36 mouse cellular contexts compared by ENCODE assay signal in the genomic region with DNA sequence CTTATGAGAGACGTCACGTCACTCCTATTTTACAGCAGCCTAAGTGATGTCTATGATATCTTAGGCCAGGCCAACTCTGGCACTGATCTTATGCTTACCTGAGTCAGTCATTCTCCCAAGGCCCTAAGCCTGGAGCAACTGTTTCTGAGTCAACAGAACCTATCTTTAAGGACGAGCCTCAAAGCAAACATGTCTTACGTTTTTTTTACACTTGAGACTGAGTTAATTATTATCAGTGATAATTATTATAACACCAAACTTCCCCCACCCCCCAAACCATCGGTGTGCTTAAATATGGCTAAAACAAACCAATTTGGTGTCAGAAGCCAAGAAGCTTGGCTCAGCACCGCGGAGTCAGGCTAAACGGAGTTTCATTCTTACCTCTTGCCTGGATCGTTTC. TPM values are rescaled to one million over a fixed set of nuclear protein-coding genes. Genes with fewer than 3 reads are reported as not detected.
A peak's percentile ranks its signal among the peaks of the same experiment; 100 is the strongest.
DNase-seq lines count a peak whose midpoint lies in the region; ATAC-seq and TF ChIP-seq lines count a peak whose summit lies in the region.
"Had no signal": no experiment of that assay in that cellular context is flagged by ENCODE, and none has a peak within 500 bp of the region (broad histone marks: within the 10 kb centered on the region; RNA-seq: fewer than 3 reads in every experiment).

No protein-coding gene starts in this region.

- no peaks in the 10 kb centered on the region for H3K27me3 ChIP-seq in liver, adult 2 months (ENCODE audit: control insufficient read depth, insufficient read depth, low read length)
- H3K27me3 ChIP-seq in liver, embryonic 12.5 days (replicated peaks): no peaks in the 10 kb centered on the region
- H3K27me3 ChIP-seq in intestine, postnatal 0 days (replicated peaks; ENCODE audit: control insufficient read depth, insufficient read depth, low read length): no peaks in the 10 kb centered on the region
- no peaks in the 10 kb centered on the region for H3K27me3 ChIP-seq in midbrain, embryonic 14.5 days (ENCODE audit: control insufficient read depth, insufficient read depth, low read length)
- H3K27me3 ChIP-seq: heart, embryonic 12.5 days; limb, embryonic 13.5 days; midbrain, embryonic 15.5 days; neural tube, embryonic 15.5 days; Patski had no signal

- peak overlapping the region; percentile 59 for H3K9ac ChIP-seq in liver, adult 2 months (ENCODE audit: low read depth, low read length)
- no peak overlapping the region for H3K9ac ChIP-seq in liver, embryonic 12.5 days
- H3K9ac ChIP-seq in intestine, postnatal 0 days (ENCODE audit: low read depth, low read length): no peak overlapping the region
- H3K9ac ChIP-seq in midbrain, embryonic 14.5 days (replicated peaks; ENCODE audit: low read length): no peak overlapping the region
- H3K9ac ChIP-seq: heart, embryonic 12.5 days; hindbrain, embryonic 14.5 days; limb, embryonic 13.5 days; lung, embryonic 14.5 days; midbrain, embryonic 15.5 days; neural tube, embryonic 15.5 days had no signal

- no peaks in the 10 kb centered on the region for H3K79me2 ChIP-seq in liver, adult 2 months (ENCODE audit: control insufficient read depth, insufficient read depth, low read length)

- peak; percentile 65 for DNase-seq in kidney, adult 9 months
- DNase-seq in kidney, postnatal 10 days: no peak
- peak; percentile 78 for DNase-seq in liver, adult 2 months (ENCODE audit: extremely low read depth, low read depth, low spot score)
- DNase-seq in yolk sac, embryonic 10.5 days (ENCODE audit: low spot score): peak; percentile 36
- no peak for DNase-seq in midbrain, embryonic 14.5 days
- DNase-seq: adrenal gland, postnatal 25 days; cerebellum, adult 11-12 months; gastrocnemius, adult 2 months; heart, adult 2 months; heart, postnatal 4 days; layer of hippocampus, adult 9-11 months; lung, embryonic 14.5 days; lung, postnatal 14 days; retina, postnatal 1 day; right cerebral cortex, postnatal 14 days; thymus, postnatal 4 days had no signal

- H3K4me3 ChIP-seq in liver, adult 2 months (ENCODE audit: insufficient read depth, low read depth, low read length): no peak overlapping the region
- H3K4me3 ChIP-seq in liver, embryonic 12.5 days: no peak overlapping the region
- no peak overlapping the region for H3K4me3 ChIP-seq in intestine, postnatal 0 days (ENCODE audit: low read depth, low read length)
- no peak overlapping the region for H3K4me3 ChIP-seq in midbrain, embryonic 14.5 days (replicated peaks; ENCODE audit: low read depth, low read length)
- H3K4me3 ChIP-seq: erythroblast, embryonic 14.5 days; gastrocnemius, adult 2 months; heart, adult 2 months; heart, embryonic 12.5 days; limb, embryonic 13.5 days; midbrain, embryonic 15.5 days; neural tube, embryonic 15.5 days had no signal

- no peak overlapping the region for H3K4me2 ChIP-seq in liver, embryonic 12.5 days
- peak overlapping the region; percentile 35 for H3K4me2 ChIP-seq in intestine, postnatal 0 days (replicated peaks; ENCODE audit: low read depth)
- no peak overlapping the region for H3K4me2 ChIP-seq in midbrain, embryonic 14.5 days (ENCODE audit: low read length)
- H3K4me2 ChIP-seq: heart, embryonic 12.5 days; hindbrain, embryonic 14.5 days; limb, embryonic 13.5 days; lung, embryonic 14.5 days; midbrain, embryonic 15.5 days; neural tube, embryonic 15.5 days had no signal

- no peaks in the 10 kb centered on the region for H3K9me3 ChIP-seq in liver, embryonic 12.5 days (replicated peaks)
- H3K9me3 ChIP-seq in intestine, postnatal 0 days (ENCODE audit: control insufficient read depth): no peaks in the 10 kb centered on the region
- no peaks in the 10 kb centered on the region for H3K9me3 ChIP-seq in midbrain, embryonic 14.5 days (ENCODE audit: control insufficient read depth, low read length)
- H3K9me3 ChIP-seq: heart, embryonic 12.5 days; limb, embryonic 13.5 days; midbrain, embryonic 15.5 days; neural tube, embryonic 15.5 days had no signal

- no peak for TF ChIP-seq CTCF in liver, adult 2 months (IDR thresholded peaks at IDR 0.05; ENCODE audit: low read depth, low read length)
- TF ChIP-seq CTCF in intestine, postnatal 0 days (IDR thresholded peaks at IDR 0.05; ENCODE audit: low read depth): no peak

- peaks cover 34% of the 10 kb centered on the region for H3K4me1 ChIP-seq in liver, adult 2 months (ENCODE audit: control insufficient read depth, insufficient read depth, low read length)
- no peaks in the 10 kb centered on the region for H3K4me1 ChIP-seq in liver, embryonic 12.5 days
- H3K4me1 ChIP-seq in intestine, postnatal 0 days (replicated peaks; ENCODE audit: control insufficient read depth, insufficient read depth, low read length): peaks cover 8% of the 10 kb centered on the region; the same call in 1 of the 2 replicates
- no peaks in the 10 kb centered on the region for H3K4me1 ChIP-seq in midbrain, embryonic 14.5 days (ENCODE audit: control insufficient read depth, insufficient read depth, low read length)
- H3K4me1 ChIP-seq: heart, embryonic 12.5 days; limb, embryonic 13.5 days; midbrain, embryonic 15.5 days; neural tube, embryonic 15.5 days had no signal

- 21% methylated on average over 9 of the region's 9 CpGs for WGBS in liver, adult 2 months
- 73% methylated on average over 9 of the region's 9 CpGs for WGBS in liver, embryonic 12.5 days (ENCODE audit: insufficient replicate concordance)
- WGBS in intestine, postnatal 0 days: 37% methylated on average over 9 of the region's 9 CpGs
- WGBS in midbrain, embryonic 14.5 days: 93% methylated on average over 9 of the region's 9 CpGs

- no peak for ATAC-seq in liver, embryonic 12.5 days
- ATAC-seq in intestine, postnatal 0 days: peak; percentile 49; the same call in 1 of the 2 replicates
- ATAC-seq in midbrain, embryonic 14.5 days (ENCODE audit: low FRiP score, low TSS enrichment): no peak
- ATAC-seq: forebrain, embryonic 16.5 days; midbrain, embryonic 15.5 days; Patski had no signal

- peaks cover 6% of the 10 kb centered on the region for H3K36me3 ChIP-seq in liver, adult 2 months (ENCODE audit: control insufficient read depth, insufficient read depth, low read length)
- no peaks in the 10 kb centered on the region for H3K36me3 ChIP-seq in liver, embryonic 12.5 days
- no peaks in the 10 kb centered on the region for H3K36me3 ChIP-seq in intestine, postnatal 0 days (ENCODE audit: control insufficient read depth, insufficient read depth)
- no peaks in the 10 kb centered on the region for H3K36me3 ChIP-seq in midbrain, embryonic 14.5 days (ENCODE audit: control insufficient read depth, insufficient read depth, low read length)
- H3K36me3 ChIP-seq: heart, embryonic 12.5 days; limb, embryonic 13.5 days; midbrain, embryonic 15.5 days; neural tube, embryonic 15.5 days had no signal

- H3K27ac ChIP-seq in liver, adult 2 months (replicated peaks; ENCODE audit: insufficient read depth, low read depth, low read length): peak overlapping the region; percentile 95
- H3K27ac ChIP-seq in liver, embryonic 12.5 days: no peak overlapping the region
- H3K27ac ChIP-seq in intestine, postnatal 0 days (ENCODE audit: low read depth, low read length): no peak overlapping the region
- no peak overlapping the region for H3K27ac ChIP-seq in midbrain, embryonic 14.5 days (replicated peaks; ENCODE audit: low read depth, low read length)
- H3K27ac ChIP-seq: gastrocnemius, adult 2 months; heart, adult 2 months; hindbrain, embryonic 14.5 days; limb, embryonic 13.5 days; midbrain, embryonic 15.5 days; neural tube, embryonic 15.5 days had no signal

- TF ChIP-seq POLR2A in liver, adult 2 months (IDR thresholded peaks at IDR 0.05; ENCODE audit: extremely low read depth, insufficient read depth, low read length): no peak

RNA-seq across cellular contexts. Expression of a gene that starts 9.4 kb away (rescaled TPM):
- total RNA-seq in liver, adult 2 months (2014; rRNA removed): 234 and 301 TPM in 2 replicates
- 73.2 and 89.2 TPM in 2 replicates for polyA plus RNA-seq in liver, adult 2 months (2012; rRNA removed)
- 0.19 and 0.36 TPM in 2 replicates for polyA plus RNA-seq in liver, embryonic 12.5 days (2016; fragmentation: Nextera tagmentation; extraction: Ambion mirVana)
- polyA plus RNA-seq in intestine, postnatal 0 days (2015; fragmentation: Nextera tagmentation; extraction: Ambion mirVana): 0.51 and 0.54 TPM in 2 replicates
- not detected in 2 replicates for polyA plus RNA-seq in midbrain, embryonic 14.5 days (2014; fragmentation: Nextera tagmentation; extraction: Ambion mirVana)
- total RNA-seq: common myeloid progenitor, adult 5-6 weeks; gastrocnemius, adult 2 months; heart, adult 2 months; heart, postnatal 4 days; left cerebral cortex, postnatal 14 days; MEL had no signal
- polyA plus RNA-seq: embryonic facial prominence, embryonic 14.5 days; erythroblast, embryonic 14.5 days; forebrain, embryonic 11.5 days; forebrain, embryonic 16.5 days; heart, adult 2 months; heart, embryonic 12.5 days; heart, postnatal 0 days; hindbrain, embryonic 14.5 days; limb, embryonic 13.5 days; lung, embryonic 14.5 days; midbrain, embryonic 15.5 days; neural tube, embryonic 15.5 days; Patski; small intestine, adult 2 months; stomach, embryonic 14.5 days; testis, adult 2 months; thymus, postnatal 0 days had no signal

Comparison
In these comparisons a context has a peak if more than half of its experiments do, and no peak if none do; other contexts are left out.
1. DNase-seq: peak in kidney, adult 9 months (single experiment), liver, adult 2 months (single experiment) and yolk sac, embryonic 10.5 days (single experiment); none in kidney, postnatal 10 days (single experiment) and midbrain, embryonic 14.5 days (single experiment).
2. RNA of a gene that starts 9.4 kb away (polyA plus RNA-seq): 73.2 to 89.2 TPM in liver, adult 2 months; 0.51 to 0.54 TPM in intestine, postnatal 0 days, 0.19 to 0.36 TPM in liver, embryonic 12.5 days and not detected in midbrain, embryonic 14.5 days; every median in the first group is over 10 times any median in the second.